Mouse (Mus musculus) neural tube, embryonic 15.5 days (tissue): Measurements from ENCODE around the gene Abo. TPM values are rescaled to one million over a fixed set of nuclear protein-coding genes. Genes with fewer than 3 reads are reported as not detected.

Experiments
- ATAC-seq: fragments of 200-750 bp; cut with Nextera tagmentation; 2 replicates; pipeline ENCODE4 v1.8.0; 2017; ENCODE audit warnings: mild to moderate bottlenecking, moderate TSS enrichment, moderate library complexity; ENCODE audit not compliant: low FRiP score
- H3K27ac ChIP-seq: fragments of 300-500 bp; sonication (generic); replicated peaks from 2 replicates; pipeline ENCODE4 v1.5.1; 2015; ENCODE audit warnings: mild to moderate bottlenecking, inconsistent platforms
- H3K27me3 ChIP-seq: fragments of 300-500 bp; sonication (generic); replicated peaks from 2 replicates; pipeline ENCODE4 v1.6.1; 2015; ENCODE audit warnings: inconsistent platforms
- H3K36me3 ChIP-seq: fragments of 300-500 bp; sonication (generic); 2 replicates; pipeline ENCODE4 v1.6.1; 2015; ENCODE audit warnings: inconsistent platforms
- H3K4me1 ChIP-seq: fragments of 300-500 bp; sonication (generic); 2 replicates; pipeline ENCODE4 v1.6.1; 2015; ENCODE audit warnings: inconsistent platforms
- H3K4me2 ChIP-seq: fragments of 300-500 bp; sonication (generic); 2 replicates; pipeline ENCODE4 v1.6.1; 2015; ENCODE audit warnings: inconsistent platforms, mild to moderate bottlenecking, moderate library complexity
- H3K4me3 ChIP-seq: fragments of 300-500 bp; sonication (generic); replicated peaks from 2 replicates; pipeline ENCODE4 v1.5.1; 2015; ENCODE audit warnings: mild to moderate bottlenecking, inconsistent platforms
- H3K9ac ChIP-seq: fragments of 300-500 bp; sonication (generic); replicated peaks from 2 replicates; pipeline ENCODE4 v1.6.1; 2015; ENCODE audit warnings: mild to moderate bottlenecking, inconsistent platforms
- H3K9me3 ChIP-seq: fragments of 300-500 bp; sonication (generic); replicated peaks from 2 replicates; pipeline ENCODE4 v1.6.1; 2016; ENCODE audit warnings: inconsistent platforms
- WGBS: fragments of 180-500 bp; shearing (Covaris S2); methylation state at CpG from one replicate; pipeline ENCODE4 v1.1.7; 2015; ENCODE audit warnings: mixed read lengths; 5-methylcytosine and 5-hydroxymethylcytosine counted together
- polyA plus RNA-seq: library from polyadenylated mRNA; unstranded; fragments of >200 nt; fragmentation: Nextera tagmentation; extraction: Ambion mirVana; gene quantifications from 2 replicates; pipeline ENCODE4 v1.2.1, GENCODE M21; 2015

Abo gene
- polyA plus RNA-seq, 1 experiment from 2014 or later: not detected

DNA sequence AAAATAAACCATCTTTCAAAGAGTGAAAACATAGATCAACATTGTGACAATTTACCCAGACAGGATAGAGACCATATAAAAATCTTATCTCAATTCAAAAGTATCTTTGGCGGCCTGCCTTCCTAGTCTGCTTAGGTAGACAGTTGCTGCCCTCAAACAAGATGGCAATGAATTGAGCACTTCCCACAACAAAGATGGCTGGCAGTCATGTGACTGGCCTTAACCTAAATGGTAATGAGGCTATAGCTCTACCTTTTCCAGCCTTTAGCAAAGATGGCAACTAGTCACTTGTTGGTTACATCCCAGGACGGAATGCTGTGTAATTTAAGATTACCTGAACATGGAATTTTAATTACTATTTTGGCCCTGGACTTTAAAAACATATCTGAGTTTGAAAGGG, 32.3 kb downstream of the Abo start:
- ATAC-seq: no peak
- H3K27me3 ChIP-seq: no peaks in the 10 kb centered on the region
- no peaks in the 10 kb centered on the region for H3K4me1 ChIP-seq
- no peak overlapping the region for H3K4me3 ChIP-seq
- H3K36me3 ChIP-seq: no peaks in the 10 kb centered on the region
- WGBS: 93% methylated on average over 2 of the region's 2 CpGs
- no peak overlapping the region for H3K27ac ChIP-seq
- H3K9ac ChIP-seq: no peak overlapping the region
- no peak overlapping the region for H3K4me2 ChIP-seq
- no peaks in the 10 kb centered on the region for H3K9me3 ChIP-seq

DNA sequence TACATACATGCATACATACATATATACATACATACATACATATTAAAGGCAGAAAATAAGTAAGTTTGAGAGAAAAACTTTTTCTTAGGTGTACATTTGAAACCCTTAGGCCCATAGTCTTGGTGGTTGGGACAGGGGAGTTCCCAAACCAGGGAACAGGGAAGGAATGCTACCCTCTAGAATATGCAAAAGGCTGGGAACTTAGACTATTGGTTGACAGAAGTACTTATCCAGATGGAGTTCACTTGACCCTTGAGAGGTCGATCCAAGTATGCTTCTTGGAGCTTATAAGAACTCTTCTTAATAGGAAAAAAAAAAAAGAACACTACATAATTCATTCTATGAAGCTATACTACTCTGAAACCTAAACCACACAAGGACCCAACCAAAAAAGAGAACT, 36.7 kb downstream of the Abo start:
- ATAC-seq: no peak
- H3K9me3 ChIP-seq: no peaks in the 10 kb centered on the region
- H3K4me1 ChIP-seq: no peaks in the 10 kb centered on the region

DNA sequence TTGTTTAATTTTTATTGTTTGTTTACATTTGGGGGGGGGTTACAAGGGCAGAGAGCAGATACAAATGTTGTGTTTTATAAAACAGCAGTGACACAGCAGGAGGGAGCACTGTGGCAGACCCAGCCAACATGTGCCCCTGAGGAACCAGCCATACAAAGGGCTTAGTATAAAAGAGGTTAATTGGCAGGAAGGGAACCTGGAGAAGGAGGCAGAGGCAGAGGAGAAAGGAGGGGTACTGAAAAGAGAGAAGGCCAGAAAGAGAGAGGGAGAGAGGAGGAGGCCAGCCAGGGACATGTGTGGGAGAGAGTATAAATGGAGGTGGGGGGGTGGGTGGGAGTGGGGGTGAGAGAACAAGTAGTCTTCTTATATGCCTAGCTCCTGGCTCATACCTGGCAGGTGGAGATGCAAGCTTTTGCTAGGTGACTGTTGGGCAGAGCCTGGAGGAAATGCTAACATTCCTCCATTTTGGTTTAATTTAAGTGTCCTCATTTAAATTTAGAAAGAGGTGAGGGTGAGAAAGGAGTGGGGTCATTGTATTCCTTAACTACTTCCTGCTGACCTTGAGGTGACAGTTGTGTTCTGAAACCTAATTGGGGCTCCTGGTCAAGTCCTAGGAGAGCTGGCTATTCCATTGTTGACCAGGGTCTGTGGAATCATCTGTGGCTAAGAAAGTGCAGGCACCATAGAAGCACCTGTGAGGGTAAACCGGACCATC, 37.4 kb downstream of the Abo start:
- H3K36me3 ChIP-seq: no peaks in the 10 kb centered on the region
- no peak overlapping the region for H3K4me3 ChIP-seq
- H3K4me2 ChIP-seq: no peak overlapping the region
- no peaks in the 10 kb centered on the region for H3K27me3 ChIP-seq
- 92% methylated on average over 1 of the region's 1 CpGs for WGBS
- H3K4me1 ChIP-seq: no peaks in the 10 kb centered on the region
- H3K27ac ChIP-seq: no peak overlapping the region
- H3K9ac ChIP-seq: no peak overlapping the region
- H3K9me3 ChIP-seq: no peaks in the 10 kb centered on the region
- no peak for ATAC-seq

More for the DNA sequence above, 36.7 kb downstream of the Abo start:
- H3K4me2 ChIP-seq: no peak overlapping the region
- no peaks in the 10 kb centered on the region for H3K36me3 ChIP-seq
- WGBS: 96% methylated on average over 1 of the region's 1 CpGs
- no peaks in the 10 kb centered on the region for H3K27me3 ChIP-seq
- no peak overlapping the region for H3K9ac ChIP-seq
- H3K4me3 ChIP-seq: no peak overlapping the region
- no peak overlapping the region for H3K27ac ChIP-seq

Other genes with a start within 250 kb of the Abo start
- 121 and 145 TPM in 2 replicates for gene Fam69b, start 236.5 kb downstream of the Abo start, polyA plus RNA-seq
- gene Lcn4, start 193.7 kb downstream of the Abo start, polyA plus RNA-seq: not detected in 2 replicates
- 29.4 and 32.2 TPM in 2 replicates for gene Surf6, start 37.9 kb upstream of the Abo start, polyA plus RNA-seq
- gene Med22, start 45.7 kb upstream of the Abo start, polyA plus RNA-seq: 95.7 and 108 TPM in 2 replicates
- 385 and 446 TPM in 2 replicates for gene Rpl7a, start 45.8 kb upstream of the Abo start, polyA plus RNA-seq
- 56.6 and 58.4 TPM in 2 replicates for gene Surf2, start 51.4 kb upstream of the Abo start, polyA plus RNA-seq
- 89.2 and 97.5 TPM in 2 replicates for gene Surf1, start 51.6 kb upstream of the Abo start, polyA plus RNA-seq
- gene Surf4, start 68.9 kb upstream of the Abo start, polyA plus RNA-seq: 110 and 126 TPM in 2 replicates
- 0.13 and 0.61 TPM in 2 replicates for gene Stkld1, start 69.1 kb upstream of the Abo start, polyA plus RNA-seq
- gene Rexo4, start 99.4 kb upstream of the Abo start, polyA plus RNA-seq: 38.0 and 39.2 TPM in 2 replicates
- 0.09 TPM in 1 of 2 replicates, not detected in the other for gene Adamts13, start 108.4 kb upstream of the Abo start, polyA plus RNA-seq
- 98.5 and 103 TPM in 2 replicates for gene Cacfd1, start 144.9 kb upstream of the Abo start, polyA plus RNA-seq
- 17.2 and 20.0 TPM in 2 replicates for gene Slc2a6, start 163.0 kb upstream of the Abo start, polyA plus RNA-seq
- gene Mymk, start 207.2 kb upstream of the Abo start, polyA plus RNA-seq: 2.5 and 3.4 TPM in 2 replicates
- 7.2 and 7.7 TPM in 2 replicates for gene Adamtsl2, start 214.4 kb upstream of the Abo start, polyA plus RNA-seq